Mouse (Mus musculus): ENCODE measurements around the gene Vmn1r31. TPM values are rescaled to one million over a fixed set of nuclear protein-coding genes. Genes with fewer than 3 reads are reported as not detected.

The Vmn1r31 gene
- total RNA-seq (2023), result not detected in 2 replicates

DNA sequence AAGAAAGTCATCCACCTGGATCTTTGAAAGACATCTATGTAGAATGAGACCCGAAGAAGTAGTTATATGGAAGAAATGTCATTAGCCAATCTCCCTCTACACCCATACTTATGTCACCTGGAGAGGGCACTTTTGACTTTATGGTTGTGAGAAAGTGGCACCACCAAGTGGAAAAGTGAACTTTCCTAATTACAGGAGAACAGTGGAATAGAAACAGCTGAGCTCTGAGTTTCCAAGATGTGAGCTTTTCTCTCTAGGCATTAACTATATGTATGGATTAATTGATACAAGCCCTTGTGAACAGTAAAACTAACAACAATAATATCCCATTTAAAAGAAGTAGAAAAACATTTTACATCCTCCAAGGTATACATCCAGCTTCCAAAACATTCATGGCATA is at the start of gene Vmn1r31:
Gene Vmn1r31, minus strand, starts transcription at position 101 of the 400 bp plus-strand sequence.

DNA sequence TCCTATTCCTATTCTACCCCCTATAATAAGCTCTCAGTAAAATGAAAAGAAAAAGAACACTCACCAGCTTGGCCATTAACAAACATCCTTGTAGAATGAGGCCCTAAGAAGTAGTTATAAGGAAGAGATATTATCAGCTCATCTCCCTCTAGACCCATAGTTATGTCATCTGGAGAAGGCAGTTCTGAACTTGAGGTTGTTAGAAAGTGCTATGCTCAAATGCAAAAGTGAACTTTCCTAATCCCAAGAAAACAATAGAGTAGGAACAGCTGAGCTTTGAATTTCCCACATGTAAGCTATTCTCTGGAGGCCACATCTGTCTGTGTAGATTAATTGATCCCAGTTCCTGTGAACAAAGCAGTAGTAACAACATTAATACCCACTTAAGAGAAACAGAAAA is 31.8 kb downstream of the Vmn1r31 start, which contains the start of gene Vmn1r30:
Gene Vmn1r30, minus strand, starts transcription at position 101 of the 400 bp plus-strand sequence.

Other genes with a start within 250 kb of the Vmn1r31 start
- not detected in 2 replicates for gene Vmn1r28, start 213.3 kb downstream of the Vmn1r31 start, total RNA-seq (2023)
- not detected in 2 replicates for gene Vmn1r29, start 173.8 kb downstream of the Vmn1r31 start, total RNA-seq (2023)
- not detected in 2 replicates for gene Vmn1r30, start 31.9 kb downstream of the Vmn1r31 start, total RNA-seq (2023)
- 5.2 and 5.7 TPM in 2 replicates for gene Abcg2, start 109.2 kb upstream of the Vmn1r31 start, total RNA-seq (2023)